Mouse (Mus musculus): ENCODE data around the gene Cbfb. TPM values are rescaled to one million over a fixed set of nuclear protein-coding genes. Genes with fewer than 3 reads are reported as not detected.
A peak's percentile ranks its signal among the peaks of the same experiment; 100 is the strongest.

Cbfb gene
- polyA plus RNA-seq, 1 experiment: 10.9 TPM

DNA sequence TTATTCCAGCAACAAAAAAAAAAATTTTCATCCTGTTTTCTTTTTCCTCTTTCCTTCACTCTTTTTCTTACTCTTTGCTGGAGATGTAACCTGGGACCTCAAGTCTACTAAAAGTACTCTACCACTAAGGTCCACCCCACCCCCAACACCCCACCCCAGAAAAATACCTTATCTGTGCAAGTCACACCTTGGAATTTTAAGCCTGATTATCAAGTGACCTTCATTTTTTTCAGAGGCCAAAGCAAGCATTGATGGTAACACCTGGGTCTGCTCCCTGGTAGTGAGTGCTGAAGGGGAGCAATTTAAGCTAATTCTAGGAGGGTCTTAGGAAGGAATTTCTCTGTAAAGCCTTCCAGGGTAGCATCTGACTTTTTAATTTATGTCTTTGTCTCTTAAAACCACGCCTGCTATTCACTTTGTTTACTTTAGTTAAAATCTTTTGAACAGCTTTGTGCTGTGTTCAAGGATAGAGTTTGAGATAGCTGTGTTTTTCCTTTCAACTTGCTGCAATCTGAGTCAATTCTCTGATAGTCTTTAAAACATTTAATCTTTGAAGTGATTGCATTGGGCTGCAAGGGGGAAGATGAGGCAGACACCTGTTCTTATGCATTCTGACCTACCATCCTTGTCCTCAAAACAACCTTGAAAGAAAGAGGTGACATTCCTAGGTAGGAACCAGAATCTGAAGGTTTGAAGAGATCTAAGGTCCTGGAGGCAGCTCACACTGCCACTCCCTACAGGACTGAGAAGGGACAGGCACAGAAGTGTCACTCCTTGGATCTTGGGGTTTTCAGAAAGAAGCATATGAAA, 62.9 kb downstream of the Cbfb start:
- DNase-seq: no peak
- no peak for TF ChIP-seq CTCF (IDR thresholded peaks at IDR 0.05; ENCODE audit: insufficient read depth, low read length)
- no peak for TF ChIP-seq POLR2A (IDR thresholded peaks at IDR 0.05; ENCODE audit: borderline replicate concordance, extremely low read depth, low read depth, low read length)
- Histone ChIP-seq H3K4me1 (ENCODE audit: control insufficient read depth, insufficient read depth, low read length) (peaks cover 11% of the 10 kb centered on the region), H3K4me3 (replicated peaks; ENCODE audit: extremely low read depth, low read depth, low read length) (no peak overlapping the region)
- 33% methylated on average over 1 of the region's 1 CpGs for WGBS

DNA sequence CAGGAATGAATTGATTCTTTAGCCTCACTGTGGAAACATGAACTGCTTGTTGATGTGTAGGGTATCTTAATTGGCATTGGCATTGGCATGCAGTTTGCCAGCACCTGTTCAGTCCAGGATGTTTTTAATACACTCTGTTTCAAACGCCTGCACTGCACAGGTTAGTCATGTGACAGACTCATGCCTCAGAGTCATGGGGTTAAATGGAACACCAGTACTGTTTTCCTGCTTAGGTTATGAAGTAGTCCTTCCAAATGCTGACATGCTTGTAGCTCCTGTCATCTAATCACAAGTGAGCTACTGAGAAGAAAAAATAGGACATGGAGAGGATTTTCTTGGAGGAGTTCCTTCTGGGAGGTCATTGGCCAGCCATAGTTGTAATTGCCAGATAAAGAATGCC, 64.7 kb downstream of the Cbfb start:
- WGBS: 59% methylated on average over 1 of the region's 1 CpGs
- TF ChIP-seq POLR2A (IDR thresholded peaks at IDR 0.05; ENCODE audit: borderline replicate concordance, extremely low read depth, low read depth, low read length) (no peak), CTCF (IDR thresholded peaks at IDR 0.05; ENCODE audit: insufficient read depth, low read length) (no peak)
- H3K4me3 ChIP-seq (replicated peaks; ENCODE audit: extremely low read depth, low read depth, low read length): no peak overlapping the region
- H3K4me1 ChIP-seq (ENCODE audit: control insufficient read depth, insufficient read depth, low read length): peaks cover 12% of the 10 kb centered on the region
- no peak for DNase-seq

DNA sequence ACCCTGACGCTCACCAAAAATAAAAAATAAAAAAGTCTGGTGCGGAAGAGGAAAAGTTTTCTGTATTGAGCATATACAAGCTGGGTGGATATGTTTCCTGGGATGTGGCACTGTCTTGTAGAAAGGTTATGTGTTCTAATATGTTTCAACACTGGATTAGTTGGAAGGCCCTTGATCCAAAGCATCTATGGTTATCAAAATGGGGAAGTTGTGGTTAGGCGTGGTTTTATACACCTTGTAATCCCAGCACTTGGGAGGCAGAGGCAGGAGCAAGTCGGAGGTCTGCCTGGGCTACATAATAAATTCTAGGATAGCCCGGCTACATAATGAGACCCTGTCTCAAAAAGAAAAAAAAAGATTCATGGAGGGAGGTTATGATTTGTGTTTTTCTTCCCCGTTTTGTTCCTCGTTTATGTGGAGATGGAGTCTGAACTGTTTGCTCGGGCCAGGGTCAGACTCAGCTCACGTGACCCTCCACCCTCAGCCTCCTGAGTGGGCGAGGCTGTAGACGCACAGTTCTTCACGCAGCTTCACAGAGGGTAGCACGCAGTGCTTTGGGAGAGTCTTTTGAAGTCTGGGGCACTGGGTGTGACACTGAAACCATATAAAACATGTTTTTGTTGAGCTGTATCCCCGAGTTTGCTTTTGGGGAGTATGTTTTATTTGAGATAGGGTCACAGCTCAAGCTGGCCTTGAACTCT, 67.1 kb downstream of the Cbfb start:
- peaks cover 6% of the 10 kb centered on the region for H3K4me1 ChIP-seq (ENCODE audit: control insufficient read depth, insufficient read depth, low read length)
- DNase-seq: no peak
- no peak overlapping the region for H3K4me3 ChIP-seq (replicated peaks; ENCODE audit: extremely low read depth, low read depth, low read length)
- WGBS: 92% methylated on average over 14 of the region's 14 CpGs
- TF ChIP-seq POLR2A (IDR thresholded peaks at IDR 0.05; ENCODE audit: borderline replicate concordance, extremely low read depth, low read depth, low read length) (no peak), CTCF (IDR thresholded peaks at IDR 0.05; ENCODE audit: insufficient read depth, low read length) (no peak)

DNA sequence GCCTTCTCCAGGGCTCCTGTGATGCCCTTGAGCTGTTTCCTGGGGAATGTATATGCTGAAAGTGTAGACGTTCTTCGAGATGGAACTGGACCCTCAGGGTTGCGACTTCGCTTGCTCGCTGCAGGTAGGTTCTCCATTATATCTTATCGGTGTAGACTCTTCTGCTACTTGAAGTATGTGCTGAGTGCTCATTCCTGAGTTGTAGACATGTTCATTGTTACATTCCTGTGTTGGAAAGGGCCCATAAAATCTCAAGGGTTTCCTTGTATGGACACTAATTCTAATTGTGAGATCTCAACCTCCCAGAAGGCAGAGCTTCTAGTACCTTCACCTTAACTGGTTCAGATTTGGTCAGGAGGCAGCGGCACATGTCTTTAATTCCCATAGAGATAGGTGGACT, 70.5 kb downstream of the Cbfb start:
- TF ChIP-seq POLR2A (IDR thresholded peaks at IDR 0.05; ENCODE audit: borderline replicate concordance, extremely low read depth, low read depth, low read length) (no peak), CTCF (IDR thresholded peaks at IDR 0.05; ENCODE audit: insufficient read depth, low read length) (no peak)
- DNase-seq: no peak
- peaks cover 4% of the 10 kb centered on the region; the same call in 1 of the 2 replicates for H3K4me1 ChIP-seq (ENCODE audit: control insufficient read depth, insufficient read depth, low read length)
- H3K4me3 ChIP-seq (replicated peaks; ENCODE audit: extremely low read depth, low read depth, low read length): no peak overlapping the region
- 78% methylated on average over 7 of the region's 7 CpGs for WGBS

DNA sequence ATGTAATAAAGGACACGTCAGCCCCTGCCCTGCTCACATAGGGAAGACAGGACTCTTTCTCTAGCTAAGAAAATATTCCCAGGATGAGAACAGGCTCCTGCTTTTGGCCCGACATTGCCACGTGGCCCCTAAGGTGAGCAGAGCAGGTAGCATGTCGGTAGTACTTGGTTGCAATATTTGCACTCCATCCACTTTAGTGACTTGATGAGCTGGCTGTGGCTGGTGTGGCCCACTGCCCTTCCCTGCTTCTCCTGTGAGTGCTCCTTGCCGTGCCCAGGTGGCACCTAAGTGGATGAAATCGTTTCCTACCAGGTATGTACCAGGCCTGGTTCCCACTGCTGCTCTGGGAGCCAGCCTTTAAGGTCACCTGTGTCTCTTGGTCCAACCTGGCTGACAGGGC, 81.5 kb downstream of the Cbfb start:
- peak; percentile 33 for DNase-seq
- WGBS: 69% methylated on average over 6 of the region's 6 CpGs

DNA sequence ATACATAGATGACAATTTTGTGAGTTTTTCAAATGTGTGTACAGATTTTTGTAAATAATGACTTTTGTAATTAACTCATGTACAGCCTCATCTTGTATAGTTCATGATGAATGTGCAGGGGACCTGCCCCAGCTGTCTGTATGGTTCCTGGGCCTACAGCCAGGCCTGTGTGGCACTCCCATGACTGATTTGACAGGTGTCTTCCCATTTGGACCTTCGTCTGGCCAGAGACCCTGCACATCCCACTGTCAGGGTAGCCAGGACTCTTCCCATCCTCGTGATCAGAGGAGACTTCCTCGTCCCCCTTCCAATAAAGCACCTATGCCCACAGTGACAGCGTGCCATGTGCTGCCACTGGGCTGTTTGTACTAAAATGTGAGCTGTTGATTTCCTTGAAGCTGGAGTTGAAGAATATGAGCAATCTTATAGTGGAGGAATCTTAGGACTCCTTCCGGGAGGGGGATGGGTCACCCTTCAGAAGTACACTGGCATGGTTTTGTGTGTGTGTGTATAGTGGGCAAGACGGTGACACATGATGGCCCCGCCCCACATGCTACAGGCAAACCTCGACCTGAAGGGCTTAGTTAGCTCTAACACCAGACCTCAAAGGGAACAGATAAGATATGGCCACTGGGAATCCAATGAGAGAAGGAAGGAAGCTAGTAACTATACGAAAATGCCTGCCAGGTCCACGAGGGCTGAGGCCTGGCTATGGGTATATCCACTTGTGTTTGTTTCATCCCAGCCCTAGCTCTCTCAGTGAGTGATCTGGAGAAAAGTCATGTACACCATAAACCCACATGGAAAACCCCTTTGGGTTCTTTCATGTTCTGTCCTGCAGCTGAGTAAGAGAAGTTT, 82.4 kb downstream of the Cbfb start:
- Histone ChIP-seq H3K4me1 (ENCODE audit: control insufficient read depth, insufficient read depth, low read length) (peaks cover 12% of the 10 kb centered on the region), H3K4me3 (replicated peaks; ENCODE audit: extremely low read depth, low read depth, low read length) (no peak overlapping the region)
- DNase-seq: no peak
- WGBS: 78% methylated on average over 10 of the region's 10 CpGs
- TF ChIP-seq POLR2A (IDR thresholded peaks at IDR 0.05; ENCODE audit: borderline replicate concordance, extremely low read depth, low read depth, low read length) (no peak), CTCF (IDR thresholded peaks at IDR 0.05; ENCODE audit: insufficient read depth, low read length) (no peak)

More for the DNA sequence above, 81.5 kb downstream of the Cbfb start:
- TF ChIP-seq POLR2A (IDR thresholded peaks at IDR 0.05; ENCODE audit: borderline replicate concordance, extremely low read depth, low read depth, low read length) (no peak), CTCF (IDR thresholded peaks at IDR 0.05; ENCODE audit: insufficient read depth, low read length) (no peak)
- peaks cover 12% of the 10 kb centered on the region for H3K4me1 ChIP-seq (ENCODE audit: control insufficient read depth, insufficient read depth, low read length)
- H3K4me3 ChIP-seq (replicated peaks; ENCODE audit: extremely low read depth, low read depth, low read length): no peak overlapping the region

DNA sequence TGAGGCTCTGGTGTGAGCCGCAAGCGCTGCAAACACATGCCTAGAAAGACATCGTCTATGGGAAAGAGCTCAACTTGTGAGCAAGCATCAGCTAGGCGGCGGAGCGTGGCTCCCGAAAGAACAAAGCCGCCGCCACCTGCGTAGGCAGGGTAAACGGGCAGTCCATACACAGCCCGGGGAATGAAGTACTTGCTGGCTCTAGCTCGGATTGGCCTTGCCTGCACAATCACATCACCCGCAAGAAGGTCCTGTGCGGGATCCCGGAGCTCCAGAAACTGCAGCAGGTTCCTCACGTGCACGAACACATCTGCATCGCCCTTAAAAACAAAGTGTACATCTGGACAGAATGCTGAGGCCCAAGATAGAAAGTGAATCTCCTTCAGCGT, 83.3 kb downstream of the Cbfb start:
- Histone ChIP-seq H3K4me1 (ENCODE audit: control insufficient read depth, insufficient read depth, low read length) (peaks cover 12% of the 10 kb centered on the region), H3K4me3 (replicated peaks; ENCODE audit: extremely low read depth, low read depth, low read length) (no peak overlapping the region)
- 47% methylated on average over 20 of the region's 20 CpGs for WGBS
- TF ChIP-seq CTCF (IDR thresholded peaks at IDR 0.05; ENCODE audit: insufficient read depth, low read length): no peak
- no peak for TF ChIP-seq POLR2A (IDR thresholded peaks at IDR 0.05; ENCODE audit: borderline replicate concordance, extremely low read depth, low read depth, low read length)
- no peak for DNase-seq

DNA sequence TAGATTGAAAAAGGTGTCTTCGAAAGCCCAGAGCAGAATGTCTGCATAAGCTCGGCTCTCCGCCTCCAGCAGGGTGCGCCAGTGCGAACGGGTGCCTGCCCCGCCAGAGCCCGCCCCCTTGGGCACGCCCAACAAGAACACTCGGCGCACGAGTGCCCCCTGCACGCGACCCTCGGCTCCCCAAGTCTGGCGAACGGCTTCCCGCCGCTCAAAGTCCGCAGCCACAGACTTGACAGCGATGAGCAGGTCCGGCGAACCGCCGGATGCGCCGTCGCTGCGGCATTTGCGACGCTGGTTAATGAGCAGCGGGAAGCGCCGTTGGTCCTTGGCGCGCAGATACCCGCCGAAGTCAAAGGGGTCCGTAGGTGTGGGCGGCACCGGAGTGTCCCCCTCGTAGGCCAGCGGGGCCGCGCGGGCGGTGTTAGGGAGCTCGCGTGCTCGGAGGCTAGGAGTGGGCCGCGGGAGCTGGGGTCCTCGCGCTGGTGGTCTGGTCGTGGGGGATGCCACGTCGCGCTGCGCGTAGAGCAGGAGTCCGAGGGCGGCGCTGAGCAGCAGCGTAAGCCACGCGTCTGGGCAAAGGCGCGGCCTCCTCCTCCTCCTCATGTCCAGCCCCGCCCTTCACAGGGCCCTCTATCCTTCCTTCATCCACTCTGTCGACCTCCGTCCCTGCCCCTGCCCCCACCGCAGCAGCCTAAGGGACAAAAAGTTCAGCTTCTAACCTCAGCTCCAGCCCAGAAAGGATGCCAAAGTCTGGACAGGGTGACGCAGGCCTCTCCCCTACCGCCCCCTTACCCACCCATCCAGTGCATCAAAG, 83.9 kb downstream of the Cbfb start:
- under 1% methylated on average over 72 of the region's 74 CpGs for WGBS
- peaks cover 12% of the 10 kb centered on the region for H3K4me1 ChIP-seq (ENCODE audit: control insufficient read depth, insufficient read depth, low read length)
- DNase-seq: peak; percentile 86
- TF ChIP-seq POLR2A (IDR thresholded peaks at IDR 0.05; ENCODE audit: borderline replicate concordance, extremely low read depth, low read depth, low read length): peak; percentile 24; the same call in 1 of the 2 replicates
- TF ChIP-seq CTCF (IDR thresholded peaks at IDR 0.05; ENCODE audit: insufficient read depth, low read length): peak; percentile 65
- peak overlapping the region; percentile 61 for H3K4me3 ChIP-seq (replicated peaks; ENCODE audit: extremely low read depth, low read depth, low read length)
